Mouse (Mus musculus): Measurements from ENCODE around the gene Olfr1461.

Gene Olfr1461

GRCm38 (mm10) chr19:13162700-13163099 is at the start of gene Olfr1461:
Gene Olfr1461 (plus strand): TSS chr19:13163000.
- no peak for DNase-seq (ENCODE audit: low spot score in 2 of 2)

GRCm38 (mm10) chr19:13149449-13149848 is 13.4 kb upstream of the Olfr1461 start, which contains the start of gene Olfr1459:
Gene Olfr1459 (minus strand): TSS chr19:13149549.
- no peak for DNase-seq (ENCODE audit: low spot score in 2 of 2)

GRCm38 (mm10) chr19:13185434-13185833 is 22.6 kb downstream of the Olfr1461 start, which contains the start of gene Olfr1462:
Gene Olfr1462 (plus strand): TSS chr19:13185734.
- DNase-seq (ENCODE audit: low spot score in 2 of 2), result no peak
